Mouse (Mus musculus): ENCODE data around the gene Mfsd4b1.

The Mfsd4b1 gene

GRCm38 (mm10) chr10:39960441-39960822 lies 64.6 kb downstream of the Mfsd4b1 start:
- no peak for DNase-seq (ENCODE audit: low read depth, low spot score)

- peak; percentile 98 for DNase-seq (ENCODE audit: low read depth, low spot score)
Measured at GRCm38 (mm10) chr10:39959761-39960440, 65.2 kb downstream of the Mfsd4b1 start, which contains the start of gene Mfsd4b3. Mfsd4b3 (minus strand) TSS chr10:39960153.

GRCm38 (mm10) chr10:39958266-39958665 lies 66.8 kb downstream of the Mfsd4b1 start:
- DNase-seq (ENCODE audit: low read depth, low spot score): peak; percentile 4

- no peak for DNase-seq (ENCODE audit: low read depth, low spot score)
Measured at GRCm38 (mm10) chr10:39956340-39956878, 68.7 kb downstream of the Mfsd4b1 start.

- no peak for DNase-seq (ENCODE audit: low read depth, low spot score)
Measured at GRCm38 (mm10) chr10:39955163-39955562, 69.9 kb downstream of the Mfsd4b1 start.

Data from R1 (cell line).